Mouse (Mus musculus): ENCODE measurements around the gene Map3k13.

DNA sequence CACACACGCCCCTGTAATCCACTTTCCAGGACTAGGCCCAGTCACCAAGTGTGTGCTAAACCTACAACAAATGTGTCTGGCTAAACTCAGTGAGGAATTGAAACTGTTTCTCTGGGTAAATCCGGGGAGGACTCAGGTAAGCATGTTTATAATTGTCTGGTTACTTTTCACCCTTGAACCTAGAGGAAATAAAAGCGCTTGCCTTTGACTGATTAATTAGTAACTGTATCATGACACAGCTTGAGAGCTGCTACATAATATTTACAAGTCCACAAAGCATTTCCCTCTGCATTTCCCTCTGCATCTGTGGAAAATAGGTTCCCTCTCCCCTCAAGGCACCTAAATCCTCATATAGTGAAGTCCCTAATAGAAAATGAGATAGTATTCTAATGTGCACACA, 12.9 kb upstream of the Map3k13 start:
- TF ChIP-seq CTCF (IDR thresholded peaks at IDR 0.05 in 2 of 3, conservative IDR thresholded peaks at IDR 0.05 in 1 of 3; ENCODE audit: control insufficient read depth in 1 of 3, insufficient read depth in 1 of 3, low read depth in 2 of 3, low read length in 3 of 3, poor library complexity in 1 of 3, severe bottlenecking in 1 of 3) (no peak), ZNF384 (IDR thresholded peaks at IDR 0.05; ENCODE audit: low read depth, low read length) (no peak), ZMIZ1 (IDR thresholded peaks at IDR 0.05; ENCODE audit: low read depth, low read length) (no peak), NRF1 (IDR thresholded peaks at IDR 0.05; ENCODE audit: insufficient read depth, low read depth, low read length, poor library complexity, severe bottlenecking) (no peak), POLR2A (IDR thresholded peaks at IDR 0.05; ENCODE audit: control insufficient read depth in 1 of 2, insufficient read depth in 1 of 2, low read depth in 1 of 2, low read length in 2 of 2, poor library complexity in 1 of 2) (no peak), ZKSCAN1 (IDR thresholded peaks at IDR 0.05; ENCODE audit: low read depth, low read length) (no peak), RAD21 (IDR thresholded peaks at IDR 0.05; ENCODE audit: low read depth, low read length) (no peak), TCF12 (IDR thresholded peaks at IDR 0.05; ENCODE audit: low read depth, low read length) (no peak), EP300 (IDR thresholded peaks at IDR 0.05; ENCODE audit: low read depth in 1 of 2, low read length in 2 of 2) (no peak), JUND (IDR thresholded peaks at IDR 0.05; ENCODE audit: low read depth, low read length) (no peak)

Data from MEL (cell line).